Mouse (Mus musculus): Measurements from ENCODE around the gene Olfr493. TPM values are rescaled to one million over a fixed set of nuclear protein-coding genes. Genes with fewer than 3 reads are reported as not detected.

Olfr493 gene
- not detected for total RNA-seq (2021)
- long read RNA-seq, experiment 1, result 0 reads
- long read RNA-seq, experiment 2, result 0 reads

GRCm38 (mm10) chr7:108346879-108347278, at the start of gene Olfr493:
TSS of gene Olfr493 (minus strand) at chr7:108346979.
- Histone ChIP-seq H3K27ac (no peak within 1 kb of the TSS), H3K4me3 (no peak within 1 kb of the TSS)
- intact Hi-C loops (cut with DNase I), result no loop called here
- TF ChIP-seq CTCF (IDR thresholded peaks at IDR 0.05), result no peak
- DNase-seq, result no peak

DNA sequence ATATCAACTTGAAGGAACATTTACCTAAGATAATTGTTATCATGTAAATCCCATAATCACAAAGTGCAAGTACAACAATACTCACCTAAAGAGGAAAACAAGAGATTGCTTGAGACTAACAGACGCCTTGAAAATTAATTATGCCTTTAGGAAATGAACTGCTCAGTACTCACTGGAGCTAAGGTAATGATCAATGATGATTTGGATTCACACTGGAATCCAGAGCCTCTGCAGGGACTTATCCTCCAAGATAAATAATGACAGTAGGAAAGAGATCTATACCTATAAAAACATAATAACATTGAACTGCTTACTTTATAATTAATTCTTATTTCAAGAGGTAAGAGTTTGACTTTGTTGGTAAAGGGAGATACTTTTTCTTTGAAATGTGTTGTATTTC, 46.1 kb upstream of the Olfr493 start, which contains the start of gene Olfr495:
Gene Olfr495, plus strand, starts transcription at position 301 of the 400 bp plus-strand sequence.
- intact Hi-C loops (cut with DNase I), result no loop called here
- no peak within 1 kb of the TSS for H3K4me3 ChIP-seq
- no peak within 1 kb of the TSS for H3K27ac ChIP-seq
- TF ChIP-seq CTCF (IDR thresholded peaks at IDR 0.05), result no peak
- DNase-seq, result no peak

- TF ChIP-seq CTCF (IDR thresholded peaks at IDR 0.05), result no peak
- Histone ChIP-seq H3K4me3 (no peak within 1 kb of the TSS), H3K27ac (no peak within 1 kb of the TSS)
- DNase-seq, result no peak
- intact Hi-C loops (cut with DNase I), result no loop called here
Measured at GRCm38 (mm10) chr7:108365035-108365434, 18.3 kb upstream of the Olfr493 start, which contains the start of gene Olfr494. TSS of gene Olfr494 (plus strand) at chr7:108365335.

DNA sequence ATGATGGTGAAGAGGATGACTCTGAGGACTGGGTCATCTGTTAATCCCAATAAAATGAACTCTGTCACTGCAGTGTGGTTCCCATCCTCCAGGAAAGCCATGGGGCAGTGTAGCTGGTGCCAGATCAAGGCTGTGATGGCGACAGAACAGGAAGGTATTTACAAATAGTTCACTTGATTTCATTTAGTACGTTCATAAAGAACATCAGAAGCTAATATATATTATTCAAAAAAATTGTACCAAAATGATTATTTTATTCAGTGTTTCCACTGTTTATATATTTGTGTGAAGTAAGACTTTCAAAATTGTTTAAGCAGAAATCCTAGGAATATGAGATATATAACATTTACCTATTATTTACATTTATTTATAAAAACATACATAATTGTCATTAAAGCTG, 23.2 kb downstream of the Olfr493 start, which contains the start of gene Olfr492:
Gene Olfr492, minus strand, starts transcription at position 101 of the 400 bp plus-strand sequence.
- H3K4me3 ChIP-seq, result no peak within 1 kb of the TSS
- no peak within 1 kb of the TSS for H3K27ac ChIP-seq
- no peak for TF ChIP-seq CTCF (IDR thresholded peaks at IDR 0.05)
- intact Hi-C loops (cut with DNase I), result no loop called here
- DNase-seq, result no peak

DNA sequence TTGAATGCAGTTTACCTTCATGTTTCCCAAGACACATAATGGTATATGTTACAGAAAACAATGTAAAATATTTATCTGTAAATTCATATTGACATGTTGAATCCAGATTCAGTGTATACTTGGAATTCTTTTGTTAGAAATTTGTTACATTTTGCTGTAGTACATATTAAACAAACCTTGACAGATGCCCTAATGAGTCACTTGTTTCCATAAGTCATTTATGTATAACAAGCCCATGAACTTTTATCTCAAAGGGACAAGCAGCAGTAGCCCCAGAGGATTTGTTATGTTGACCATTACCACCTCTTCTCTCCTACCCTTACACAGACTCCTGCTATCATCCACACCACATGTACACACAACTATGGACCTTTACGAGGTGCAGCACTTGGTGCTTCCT, 33.6 kb downstream of the Olfr493 start, which contains the start of gene Olfr491:
Gene Olfr491, plus strand, starts transcription at position 301 of the 400 bp plus-strand sequence.
- intact Hi-C loops (cut with DNase I), result no loop called here
- TF ChIP-seq CTCF (IDR thresholded peaks at IDR 0.05), result no peak
- no peak within 1 kb of the TSS for H3K4me3 ChIP-seq
- no peak within 1 kb of the TSS for H3K27ac ChIP-seq
- no peak for DNase-seq

Other genes starting within 250 kb of the Olfr493 start
- under 1 TPM; 0.64 to 0.81 TPM for gene Olfr482, start 249.4 kb downstream of the Olfr493 start, total RNA-seq (2021)
- not detected for gene Olfr483, start 246.1 kb downstream of the Olfr493 start, total RNA-seq (2021)
- gene Olfr484, start 219.5 kb downstream of the Olfr493 start, total RNA-seq (2021), result not detected
- not detected for gene Olfr485, start 187.1 kb downstream of the Olfr493 start, total RNA-seq (2021)
- not detected for gene Olfr486, start 174.2 kb downstream of the Olfr493 start, total RNA-seq (2021)
- not detected for gene Olfr487, start 132.3 kb downstream of the Olfr493 start, total RNA-seq (2021)
- not detected for gene Olfr488, start 88.6 kb downstream of the Olfr493 start, total RNA-seq (2021)
- gene Olfr490, start 58.0 kb downstream of the Olfr493 start, total RNA-seq (2021), result not detected
- gene Olfr491, start 33.5 kb downstream of the Olfr493 start, total RNA-seq (2021), result not detected
- not detected for gene Olfr492, start 23.3 kb downstream of the Olfr493 start, total RNA-seq (2021)
- gene Olfr494, start 18.4 kb upstream of the Olfr493 start, total RNA-seq (2021), result not detected
- gene Olfr495, start 46.2 kb upstream of the Olfr493 start, total RNA-seq (2021), result not detected
- gene Olfr497, start 73.4 kb upstream of the Olfr493 start, total RNA-seq (2021), result not detected
- not detected for gene Olfr498, start 118.3 kb upstream of the Olfr493 start, total RNA-seq (2021)
- gene Olfr502, start 178.1 kb upstream of the Olfr493 start, total RNA-seq (2021), result not detected
- not detected for gene Olfr503, start 197.5 kb upstream of the Olfr493 start, total RNA-seq (2021)
- not detected for gene Olfr504, start 218.8 kb upstream of the Olfr493 start, total RNA-seq (2021)

Measured in gastrocnemius, adult 2 months (tissue).